Mouse (Mus musculus): ENCODE measurements around the gene Accsl. TPM values are rescaled to one million over a fixed set of nuclear protein-coding genes. Genes with fewer than 3 reads are reported as not detected.

Accsl gene
- polyA plus RNA-seq, 1 experiment from 2014 or later = not detected

DNA sequence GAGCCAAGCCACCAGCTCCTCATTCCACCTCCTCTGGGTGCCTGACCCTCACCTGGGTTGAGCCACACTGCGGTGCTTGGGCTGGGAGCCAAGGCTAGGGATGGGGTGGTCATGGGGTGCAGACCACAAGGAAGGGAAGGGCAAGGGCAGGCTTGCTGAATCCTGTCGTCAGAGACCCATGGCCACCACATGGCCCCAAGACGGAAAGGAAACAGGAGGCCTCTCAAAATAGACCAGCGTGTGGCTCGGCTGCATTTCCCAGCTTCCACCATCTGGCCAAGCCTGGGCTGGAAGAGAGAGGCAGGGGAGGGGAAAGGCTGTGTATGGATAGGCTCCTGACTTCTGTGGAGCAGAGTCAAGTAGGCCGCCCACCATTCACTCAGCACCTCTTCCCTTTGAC lies 34.5 kb upstream of the Accsl start:
- Histone ChIP-seq H3K4me3 (ENCODE audit: low read depth, low read length) (no peak overlapping the region), H3K4me1 (ENCODE audit: insufficient read depth, low read depth, low read length) (no peaks in the 10 kb centered on the region), H3K9me3 (ENCODE audit: low read length) (no peaks in the 10 kb centered on the region), H3K9ac (replicated peaks; ENCODE audit: low read depth) (no peak overlapping the region), H3K27ac (ENCODE audit: low read length) (no peak overlapping the region), H3K36me3 (ENCODE audit: insufficient read depth, low read length) (no peaks in the 10 kb centered on the region), H3K27me3 (replicated peaks; ENCODE audit: insufficient read depth, low read length) (no peaks in the 10 kb centered on the region), H3K4me2 (replicated peaks; ENCODE audit: low read depth, low read length) (no peak overlapping the region)
- DNase-seq (ENCODE audit: low spot score) (no peak), ATAC-seq (0 out of 2 replicates have a peak, but pooled peaks have one; percentile 11)
- WGBS = 60% methylated on average over 6 of the region's 6 CpGs
- TF ChIP-seq EP300 (IDR thresholded peaks at IDR 0.05) = no peak
- no peak for TF ChIP-seq CTCF (IDR thresholded peaks at IDR 0.05)

DNA sequence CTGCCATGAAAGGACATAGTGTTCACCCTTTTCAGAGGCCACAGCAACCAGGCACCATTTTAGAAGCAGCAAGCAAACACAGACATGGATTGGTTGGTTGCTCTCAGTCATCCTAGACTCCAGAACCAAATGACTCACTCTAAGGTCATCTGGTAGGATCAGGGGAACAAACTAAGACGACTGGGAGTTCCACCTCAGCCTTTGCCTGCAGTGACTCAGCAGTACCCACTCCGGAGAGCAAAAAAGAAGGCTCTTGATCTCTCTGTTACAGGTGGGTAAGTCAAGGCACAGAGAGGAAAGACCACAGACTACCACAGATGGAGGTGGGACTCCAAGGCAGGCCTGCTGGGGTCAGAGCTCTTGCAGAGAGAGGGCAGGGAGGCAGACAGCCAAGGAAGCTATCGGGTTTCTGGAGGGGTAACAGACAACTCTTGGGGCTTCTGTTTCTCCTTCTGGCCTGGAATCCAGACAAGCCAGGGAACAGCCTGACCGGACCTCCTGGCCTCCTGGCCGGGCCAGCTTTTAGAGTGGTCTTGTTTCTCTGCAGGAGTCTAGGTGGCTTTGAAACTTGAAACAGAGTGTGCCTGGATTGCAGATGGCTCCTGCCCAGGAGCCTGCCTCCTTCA lies 33.8 kb upstream of the Accsl start:
- WGBS = 54% methylated on average over 5 of the region's 5 CpGs
- ATAC-seq (no peak), DNase-seq (ENCODE audit: low spot score) (no peak)
- Histone ChIP-seq H3K4me3 (ENCODE audit: low read depth, low read length) (no peak overlapping the region), H3K36me3 (ENCODE audit: insufficient read depth, low read length) (no peaks in the 10 kb centered on the region), H3K9me3 (ENCODE audit: low read length) (no peaks in the 10 kb centered on the region), H3K27ac (ENCODE audit: low read length) (no peak overlapping the region), H3K4me1 (ENCODE audit: insufficient read depth, low read depth, low read length) (no peaks in the 10 kb centered on the region), H3K27me3 (replicated peaks; ENCODE audit: insufficient read depth, low read length) (no peaks in the 10 kb centered on the region), H3K4me2 (replicated peaks; ENCODE audit: low read depth, low read length) (no peak overlapping the region), H3K9ac (replicated peaks; ENCODE audit: low read depth) (no peak overlapping the region)
- no peak for TF ChIP-seq EP300 (IDR thresholded peaks at IDR 0.05)
- no peak for TF ChIP-seq CTCF (IDR thresholded peaks at IDR 0.05)

DNA sequence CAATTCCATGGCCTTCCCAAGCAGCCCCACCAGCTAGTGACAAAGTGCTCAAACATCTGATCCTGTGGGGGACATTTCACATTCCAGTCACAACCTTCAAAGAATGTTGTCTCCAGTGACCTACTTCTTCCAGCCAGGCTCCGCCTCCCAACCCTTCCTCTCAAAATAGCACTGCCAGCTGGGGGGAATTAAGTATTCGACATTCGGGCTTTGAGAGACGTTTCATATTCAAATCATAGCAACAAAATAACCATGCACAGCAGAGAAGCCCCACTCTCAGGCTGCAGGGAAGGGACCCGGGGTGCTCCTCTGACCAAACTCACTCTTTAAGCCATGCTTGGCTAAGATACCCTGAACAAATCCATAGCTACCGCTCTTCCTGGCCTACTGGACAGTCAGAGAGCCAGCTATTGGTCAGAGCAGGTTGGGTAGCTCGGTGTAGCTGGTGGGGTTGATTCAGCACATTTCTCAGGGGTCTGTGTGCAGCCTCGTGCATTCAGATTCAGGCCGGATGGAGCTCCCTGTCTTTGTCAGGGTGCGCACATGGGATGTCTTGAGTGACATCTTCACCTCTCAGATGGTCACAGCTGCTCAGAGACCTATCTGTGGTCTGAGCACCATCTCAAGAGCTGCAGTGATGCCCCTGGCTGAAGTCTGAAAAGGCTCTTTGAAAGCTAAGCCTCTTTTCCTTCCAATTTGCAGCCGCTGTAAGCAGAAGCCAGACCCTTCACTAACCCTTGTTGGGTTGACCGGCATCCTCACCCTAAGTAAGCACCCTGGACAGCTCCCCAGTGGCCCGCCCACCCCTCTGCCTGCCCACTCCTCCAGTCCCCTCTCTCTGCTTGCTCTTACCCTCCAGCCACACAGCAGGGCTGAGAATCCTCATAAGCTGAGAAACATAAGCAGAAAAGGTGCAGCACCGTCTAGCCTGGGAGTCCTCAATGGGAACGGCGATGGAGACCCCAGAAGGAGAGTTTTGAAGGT lies 30.7 kb upstream of the Accsl start:
- Histone ChIP-seq H3K9ac (replicated peaks; ENCODE audit: low read depth) (no peak overlapping the region), H3K4me1 (ENCODE audit: insufficient read depth, low read depth, low read length) (no peaks in the 10 kb centered on the region), H3K4me2 (replicated peaks; ENCODE audit: low read depth, low read length) (no peak overlapping the region), H3K27ac (ENCODE audit: low read length) (no peak overlapping the region), H3K9me3 (ENCODE audit: low read length) (no peaks in the 10 kb centered on the region), H3K36me3 (ENCODE audit: insufficient read depth, low read length) (no peaks in the 10 kb centered on the region), H3K27me3 (replicated peaks; ENCODE audit: insufficient read depth, low read length) (no peaks in the 10 kb centered on the region), H3K4me3 (ENCODE audit: low read depth, low read length) (no peak overlapping the region)
- DNase-seq (ENCODE audit: low spot score) = peak; percentile 48
- ATAC-seq = no peak
- 54% methylated on average over 16 of the region's 16 CpGs for WGBS
- TF ChIP-seq CTCF (IDR thresholded peaks at IDR 0.05) = no peak
- TF ChIP-seq EP300 (IDR thresholded peaks at IDR 0.05) = no peak

DNA sequence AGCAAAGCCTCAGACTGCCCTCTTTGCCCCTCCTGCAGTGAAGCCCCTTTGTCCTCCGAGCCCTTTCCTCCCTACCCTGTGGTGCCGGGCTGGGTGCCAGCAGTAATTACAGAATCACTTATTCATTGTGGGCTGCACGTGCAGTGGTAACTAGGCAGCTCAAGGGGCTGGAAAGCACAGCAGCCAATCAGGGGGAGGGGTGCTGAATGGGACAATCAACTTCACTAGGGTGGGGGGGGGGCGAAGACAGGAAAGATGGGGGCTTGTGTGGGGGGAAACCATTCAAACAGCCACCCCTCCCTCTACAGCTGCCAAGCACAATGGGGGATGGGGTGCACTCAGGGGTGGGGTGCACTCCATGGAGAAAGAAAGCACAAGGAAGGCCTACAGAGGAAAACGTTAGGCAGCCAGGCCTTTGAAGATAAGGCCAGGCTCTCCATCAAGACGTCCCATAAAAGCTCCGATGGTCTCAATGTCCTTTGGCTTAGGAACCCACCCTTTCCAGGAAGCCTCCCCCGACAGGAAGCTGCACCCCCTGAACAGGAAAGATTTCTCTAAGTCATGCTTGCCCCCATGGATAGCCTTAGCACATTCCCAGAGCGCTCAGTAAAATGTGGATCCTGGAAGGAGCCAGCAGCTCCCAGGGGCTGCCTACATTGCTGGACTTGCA lies 22.8 kb upstream of the Accsl start:
- H3K4me3 ChIP-seq (ENCODE audit: low read depth, low read length) = no peak overlapping the region
- H3K36me3 ChIP-seq (ENCODE audit: insufficient read depth, low read length) = no peaks in the 10 kb centered on the region
- H3K4me2 ChIP-seq (replicated peaks; ENCODE audit: low read depth, low read length) = no peak overlapping the region
- no peak overlapping the region for H3K9ac ChIP-seq (replicated peaks; ENCODE audit: low read depth)
- no peaks in the 10 kb centered on the region for H3K27me3 ChIP-seq (replicated peaks; ENCODE audit: insufficient read depth, low read length)
- peak; percentile 88 for ATAC-seq
- no peak for TF ChIP-seq CTCF (IDR thresholded peaks at IDR 0.05)
- peak; percentile 97 for TF ChIP-seq EP300 (IDR thresholded peaks at IDR 0.05)
- H3K9me3 ChIP-seq (ENCODE audit: low read length) = no peaks in the 10 kb centered on the region
- peak; percentile 84 for DNase-seq (ENCODE audit: low spot score)
- H3K4me1 ChIP-seq (ENCODE audit: insufficient read depth, low read depth, low read length) = peaks cover 3% of the 10 kb centered on the region; the same call in 1 of the 2 replicates
- WGBS = 11% methylated on average over 8 of the region's 9 CpGs
- H3K27ac ChIP-seq (ENCODE audit: low read length) = peak overlapping the region; percentile 78

DNA sequence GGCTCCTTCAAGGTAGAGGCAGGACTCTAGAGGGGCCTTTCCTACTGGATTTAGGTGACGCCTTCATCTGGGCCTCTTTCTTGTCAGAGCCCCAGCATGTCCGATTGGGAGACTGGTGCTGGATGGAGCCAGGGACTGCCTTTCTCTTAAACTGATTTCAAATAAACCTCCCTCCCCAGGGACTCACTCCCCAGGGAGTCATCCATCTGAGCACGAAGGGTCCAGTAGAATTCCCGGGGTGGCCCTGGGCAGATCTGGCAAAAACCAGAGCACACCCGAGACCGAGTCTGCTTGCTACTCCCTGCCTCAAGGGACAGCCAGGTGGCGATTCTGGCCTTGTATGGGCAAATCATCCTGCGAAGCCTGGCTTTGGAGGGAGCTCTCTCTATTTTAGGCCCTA lies 21.2 kb upstream of the Accsl start:
- H3K27ac ChIP-seq (ENCODE audit: low read length) = no peak overlapping the region
- no peaks in the 10 kb centered on the region for H3K27me3 ChIP-seq (replicated peaks; ENCODE audit: insufficient read depth, low read length)
- no peak overlapping the region for H3K4me2 ChIP-seq (replicated peaks; ENCODE audit: low read depth, low read length)
- H3K36me3 ChIP-seq (ENCODE audit: insufficient read depth, low read length) = no peaks in the 10 kb centered on the region
- ATAC-seq (no peak), DNase-seq (ENCODE audit: low spot score) (no peak)
- TF ChIP-seq CTCF (IDR thresholded peaks at IDR 0.05) (no peak), EP300 (IDR thresholded peaks at IDR 0.05) (no peak)
- no peaks in the 10 kb centered on the region for H3K9me3 ChIP-seq (ENCODE audit: low read length)
- H3K9ac ChIP-seq (replicated peaks; ENCODE audit: low read depth) = no peak overlapping the region
- 78% methylated on average over 8 of the region's 8 CpGs for WGBS
- H3K4me1 ChIP-seq (ENCODE audit: insufficient read depth, low read depth, low read length) = peaks cover 3% of the 10 kb centered on the region; the same call in 1 of the 2 replicates
- no peak overlapping the region for H3K4me3 ChIP-seq (ENCODE audit: low read depth, low read length)

DNA sequence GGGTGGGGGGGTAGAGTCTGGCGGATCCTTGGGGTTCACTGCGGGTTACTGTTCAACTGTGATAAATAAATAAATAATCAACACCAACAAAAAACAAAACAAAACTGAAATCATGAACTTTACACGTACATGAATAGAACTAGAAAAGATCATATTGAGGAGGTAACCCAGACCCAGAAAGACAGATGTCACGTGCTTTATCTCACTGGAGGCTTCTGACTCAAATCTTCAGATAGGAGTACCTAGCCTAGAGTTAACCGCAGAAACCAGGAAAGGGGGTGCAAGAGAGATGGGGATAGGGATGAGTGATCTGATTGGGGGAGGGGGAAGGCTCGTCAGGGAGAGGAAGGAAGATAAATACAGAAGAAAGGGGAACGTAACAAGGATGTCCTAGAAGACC lies 20.1 kb upstream of the Accsl start:
- Histone ChIP-seq H3K27me3 (replicated peaks; ENCODE audit: insufficient read depth, low read length) (no peaks in the 10 kb centered on the region), H3K4me3 (ENCODE audit: low read depth, low read length) (no peak overlapping the region), H3K9ac (replicated peaks; ENCODE audit: low read depth) (no peak overlapping the region), H3K4me1 (ENCODE audit: insufficient read depth, low read depth, low read length) (peaks cover 3% of the 10 kb centered on the region; the same call in 1 of the 2 replicates), H3K4me2 (replicated peaks; ENCODE audit: low read depth, low read length) (no peak overlapping the region), H3K27ac (ENCODE audit: low read length) (no peak overlapping the region), H3K9me3 (ENCODE audit: low read length) (no peaks in the 10 kb centered on the region), H3K36me3 (ENCODE audit: insufficient read depth, low read length) (no peaks in the 10 kb centered on the region)
- no peak for TF ChIP-seq EP300 (IDR thresholded peaks at IDR 0.05)
- TF ChIP-seq CTCF (IDR thresholded peaks at IDR 0.05) = no peak
- 74% methylated on average over 7 of the region's 7 CpGs for WGBS
- DNase-seq (ENCODE audit: low spot score) = no peak
- no peak for ATAC-seq

Data from lung, postnatal 0 days (tissue).